Mouse (Mus musculus) limb, embryonic 13.5 days (tissue): ENCODE measurements around the gene Birc7. TPM values are rescaled to one million over a fixed set of nuclear protein-coding genes. Genes with fewer than 3 reads are reported as not detected.

Experiments used
- ATAC-seq: fragments of 200-750 bp; cut with Nextera tagmentation; 2 replicates; pipeline ENCODE4 v1.8.0; 2017; ENCODE audit warnings: low read depth, moderate number of reproducible peaks, moderate TSS enrichment; ENCODE audit not compliant: low FRiP score
- H3K27ac ChIP-seq: fragments of 300-500 bp; sonication (generic); 2 replicates; pipeline ENCODE4 v1.5.1; 2015; ENCODE audit warnings: inconsistent platforms, mild to moderate bottlenecking, moderate library complexity
- H3K27me3 ChIP-seq: fragments of 300-500 bp; sonication (generic); 2 replicates; pipeline ENCODE4 v1.6.1; 2015; ENCODE audit warnings: mild to moderate bottlenecking, inconsistent platforms
- H3K36me3 ChIP-seq: fragments of 300-500 bp; sonication (generic); 2 replicates; pipeline ENCODE4 v1.6.1; 2015; ENCODE audit warnings: inconsistent platforms, mild to moderate bottlenecking, moderate library complexity
- H3K4me1 ChIP-seq: fragments of 300-500 bp; sonication (generic); 2 replicates; pipeline ENCODE4 v1.6.1; 2015; ENCODE audit warnings: inconsistent platforms
- H3K4me2 ChIP-seq: fragments of 300-500 bp; sonication (generic); replicated peaks from 2 replicates; pipeline ENCODE4 v1.6.1; 2015; ENCODE audit warnings: inconsistent platforms, mild to moderate bottlenecking, moderate library complexity
- H3K4me3 ChIP-seq: fragments of 300-500 bp; sonication (generic); 2 replicates; pipeline ENCODE4 v1.5.1; 2015; ENCODE audit warnings: moderate library complexity, mild to moderate bottlenecking, inconsistent platforms
- H3K9ac ChIP-seq: fragments of 300-500 bp; sonication (generic); 2 replicates; pipeline ENCODE4 v1.6.1; 2015; ENCODE audit warnings: mild to moderate bottlenecking, inconsistent platforms
- H3K9me3 ChIP-seq: fragments of 300-500 bp; sonication (generic); 2 replicates; pipeline ENCODE4 v1.6.1; 2016; ENCODE audit warnings: inconsistent platforms
- WGBS: fragments of 180-500 bp; shearing (Covaris S2); methylation state at CpG from one replicate; pipeline ENCODE4 v1.1.7; 2015; 5-methylcytosine and 5-hydroxymethylcytosine counted together
- polyA plus RNA-seq: library from polyadenylated mRNA; unstranded; fragments of >200 nt; fragmentation: Nextera tagmentation; extraction: Ambion mirVana; gene quantifications from 2 replicates; pipeline ENCODE4 v1.2.1, GENCODE M21; 2015

Gene Birc7
- polyA plus RNA-seq, 1 experiment from 2014 or later: not detected

DNA sequence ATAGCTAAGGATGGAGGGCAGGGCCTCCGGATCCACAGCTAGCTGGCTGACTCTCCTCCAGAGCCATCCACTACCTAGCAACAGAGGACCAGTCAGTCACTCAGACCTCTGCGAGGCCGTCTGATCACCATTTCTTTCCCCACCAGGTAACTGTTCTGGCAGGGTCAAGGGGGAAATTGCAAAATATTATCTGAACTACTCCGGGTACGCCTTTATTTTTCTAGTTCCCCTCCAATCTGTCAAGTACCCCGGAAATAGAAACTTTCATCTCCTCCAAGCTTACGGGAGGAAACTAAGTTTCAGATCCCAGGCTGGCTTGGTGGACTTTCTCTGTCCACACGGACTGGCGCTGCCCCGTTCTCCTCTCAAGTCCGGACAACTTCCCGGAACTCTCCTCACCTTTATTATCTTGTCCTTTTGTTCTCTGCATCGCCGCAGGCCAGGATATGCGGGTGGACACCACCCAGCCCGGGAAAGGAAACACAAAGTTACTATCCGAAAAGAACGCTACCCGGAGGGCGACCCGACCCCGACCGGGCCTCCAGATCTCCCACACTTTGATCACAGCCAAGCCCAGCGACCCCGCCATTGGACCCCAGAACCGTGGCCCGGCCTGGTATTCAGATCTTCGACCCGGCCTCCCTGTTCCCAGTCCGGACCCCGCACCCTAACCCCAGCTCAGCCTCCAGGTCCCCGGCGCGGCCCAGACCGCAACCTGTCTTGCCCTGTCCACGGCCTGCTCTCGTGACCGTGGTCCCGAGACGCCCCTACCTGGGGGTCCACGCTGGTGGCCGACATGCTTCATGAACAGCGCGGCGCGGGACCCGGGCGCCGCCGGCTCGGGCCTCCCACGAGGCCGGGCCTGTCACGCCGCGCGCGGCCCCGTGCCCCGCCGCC, 8.7 kb upstream of the Birc7 start:
- under 1% methylated on average over 61 of the region's 61 CpGs for WGBS
- Histone ChIP-seq H3K27me3 (no peaks in the 10 kb centered on the region), H3K27ac (peak overlapping the region; percentile 39; the same call in 1 of the 2 replicates), H3K9me3 (no peaks in the 10 kb centered on the region), H3K36me3 (peaks cover 32% of the 10 kb centered on the region), H3K4me2 (peak overlapping the region; percentile 78), H3K4me3 (peak overlapping the region; percentile 100), H3K9ac (peak overlapping the region; percentile 99), H3K4me1 (peaks cover 20% of the 10 kb centered on the region)
- ATAC-seq: peak; percentile 72

DNA sequence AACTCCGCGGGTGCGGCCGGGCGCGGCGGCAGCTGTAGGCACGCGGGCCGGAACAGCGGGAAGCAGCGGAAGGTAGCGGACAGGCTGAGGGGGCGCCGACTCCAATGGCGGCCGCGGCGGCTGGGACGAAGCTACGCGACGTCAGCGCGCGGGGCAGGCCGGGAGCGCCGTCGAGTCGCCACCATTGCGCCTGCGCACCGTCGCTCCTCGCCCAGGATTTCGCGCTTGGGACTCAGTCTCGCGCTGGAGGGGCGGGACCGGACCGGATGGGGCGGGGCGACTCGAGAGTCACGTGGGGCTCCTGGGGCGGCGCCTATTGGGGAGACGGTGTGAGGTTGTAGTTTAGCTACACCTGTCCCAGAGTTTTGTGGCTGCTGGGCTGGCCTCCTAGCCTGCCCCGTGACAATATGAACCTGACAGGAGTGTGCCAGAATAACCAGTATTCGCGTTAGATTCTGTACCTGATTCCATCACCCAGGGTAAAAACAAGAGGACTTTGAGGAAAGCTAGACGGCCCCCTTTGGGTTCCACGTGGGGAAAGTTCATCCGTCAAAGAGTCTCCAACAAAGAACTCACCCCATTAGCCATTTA, 7.9 kb upstream of the Birc7 start, which contains the start of gene Ythdf1:
Gene Ythdf1, minus strand, starts transcription at position 140 of the 591 bp plus-strand sequence.
- Histone ChIP-seq H3K27me3 (no peaks in the 10 kb centered on the region), H3K4me3 (peak within 1 kb of the TSS; percentile 100), H3K27ac (peak within 1 kb of the TSS; percentile 39; the same call in 1 of the 2 replicates), H3K9ac (peak within 1 kb of the TSS; percentile 99), H3K36me3 (peaks cover 25% of the 10 kb centered on the region), H3K9me3 (no peaks in the 10 kb centered on the region), H3K4me1 (peaks cover 18% of the 10 kb centered on the region), H3K4me2 (peak within 1 kb of the TSS; percentile 78)
- under 1% methylated on average over 48 of the region's 56 CpGs for WGBS
- ATAC-seq: peak; percentile 96

DNA sequence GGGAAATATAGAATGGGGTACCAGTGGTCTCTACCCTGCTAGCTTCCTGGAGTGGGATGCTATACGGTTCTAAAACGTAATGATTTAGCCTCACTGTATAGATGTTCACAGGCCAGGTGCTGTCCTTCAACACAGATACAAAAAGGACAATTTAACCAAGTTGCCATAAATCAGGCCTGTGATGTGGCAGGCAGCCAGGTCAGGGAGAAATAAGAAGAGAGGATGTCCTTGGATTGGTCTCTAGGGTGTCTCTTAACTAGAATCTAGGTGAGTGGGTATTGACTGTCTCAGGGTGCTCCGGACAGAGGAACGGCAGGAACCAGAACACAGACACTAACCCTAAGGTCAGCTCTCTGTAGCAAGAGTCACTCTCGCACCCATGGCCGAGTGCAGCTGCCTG, 6.1 kb upstream of the Birc7 start:
- no peak overlapping the region for H3K9ac ChIP-seq
- no peak overlapping the region for H3K4me3 ChIP-seq
- no peaks in the 10 kb centered on the region for H3K27me3 ChIP-seq
- no peak for ATAC-seq
- no peak overlapping the region for H3K27ac ChIP-seq
- H3K4me1 ChIP-seq: peaks cover 13% of the 10 kb centered on the region
- H3K4me2 ChIP-seq: no peak overlapping the region
- no peaks in the 10 kb centered on the region for H3K9me3 ChIP-seq
- H3K36me3 ChIP-seq: peaks cover 11% of the 10 kb centered on the region
- WGBS: 87% methylated on average over 6 of the region's 6 CpGs

DNA sequence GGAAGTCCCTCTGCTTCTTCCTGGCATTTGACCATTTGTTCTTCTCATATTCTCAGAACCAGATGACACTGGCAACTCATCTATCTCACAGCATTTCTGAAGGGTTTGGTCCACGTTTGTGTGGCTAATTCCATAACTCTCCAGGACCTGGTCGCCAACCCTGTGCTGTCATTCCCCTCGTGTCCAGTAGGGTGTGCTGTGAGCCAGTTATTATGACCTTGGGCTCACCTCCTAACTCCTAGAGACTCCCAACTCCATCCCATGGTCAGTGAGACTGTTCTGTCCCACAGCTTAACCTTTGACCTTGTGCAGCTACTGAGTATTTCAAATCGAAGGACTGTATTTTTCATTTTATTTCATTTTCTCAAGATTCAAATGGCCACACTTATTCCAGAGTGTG, 3.6 kb upstream of the Birc7 start:
- H3K4me3 ChIP-seq: no peak overlapping the region
- H3K4me1 ChIP-seq: no peaks in the 10 kb centered on the region
- no peaks in the 10 kb centered on the region for H3K9me3 ChIP-seq
- H3K4me2 ChIP-seq: no peak overlapping the region
- WGBS: 4% methylated on average over 4 of the region's 4 CpGs
- no peaks in the 10 kb centered on the region for H3K27me3 ChIP-seq
- H3K27ac ChIP-seq: no peak overlapping the region
- no peaks in the 10 kb centered on the region for H3K36me3 ChIP-seq
- ATAC-seq: no peak
- no peak overlapping the region for H3K9ac ChIP-seq

DNA sequence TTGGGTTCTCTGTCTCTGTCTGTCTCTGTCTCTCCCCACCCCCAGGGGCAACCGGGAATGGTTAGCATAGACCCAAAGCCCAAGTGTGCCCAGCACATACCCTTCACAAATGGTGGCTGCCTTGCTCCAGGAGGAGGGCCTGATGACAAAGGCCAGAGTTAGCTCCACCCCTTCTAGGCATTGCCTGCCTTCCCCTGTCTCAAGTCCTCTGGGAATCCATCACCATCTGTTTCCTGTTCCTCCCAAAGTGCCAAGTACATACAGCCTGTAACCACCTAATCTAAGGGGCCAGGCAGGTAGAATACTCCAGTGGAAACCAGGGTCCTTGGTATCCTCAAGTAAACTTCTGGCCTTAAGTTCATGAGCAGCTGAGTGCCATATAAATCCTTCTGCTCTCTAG, 3.6 kb downstream of the Birc7 start:
- no peak overlapping the region for H3K9ac ChIP-seq
- no peak overlapping the region for H3K4me3 ChIP-seq
- no peak overlapping the region for H3K4me2 ChIP-seq
- H3K27ac ChIP-seq: no peak overlapping the region
- WGBS: 61% methylated on average over 1 of the region's 1 CpGs
- H3K4me1 ChIP-seq: no peaks in the 10 kb centered on the region
- no peak for ATAC-seq
- 0 out of 2 replicates have a peak, but pooled peaks cover 2% of the 10 kb centered on the region for H3K27me3 ChIP-seq
- H3K9me3 ChIP-seq: no peaks in the 10 kb centered on the region
- H3K36me3 ChIP-seq: no peaks in the 10 kb centered on the region

DNA sequence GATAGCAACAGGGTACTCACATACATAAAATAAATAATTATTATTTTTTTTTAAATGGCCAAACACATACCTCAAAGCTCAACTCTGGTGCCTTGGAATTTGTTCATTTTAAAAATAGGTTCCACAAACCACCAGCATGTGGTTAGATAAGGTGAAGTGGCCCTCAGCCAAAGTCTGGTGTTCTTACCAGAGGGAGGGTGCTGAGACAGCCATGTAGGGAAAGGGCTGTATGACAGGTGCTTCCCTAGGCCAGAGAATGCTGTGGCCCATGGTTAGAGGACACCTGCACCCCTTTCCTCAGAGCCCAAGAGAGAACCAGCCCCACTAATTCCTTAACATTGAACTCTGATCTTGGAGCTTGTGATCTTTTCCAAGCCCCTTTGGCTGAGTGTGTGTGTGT, 11.4 kb downstream of the Birc7 start:
- no peak for ATAC-seq

DNA sequence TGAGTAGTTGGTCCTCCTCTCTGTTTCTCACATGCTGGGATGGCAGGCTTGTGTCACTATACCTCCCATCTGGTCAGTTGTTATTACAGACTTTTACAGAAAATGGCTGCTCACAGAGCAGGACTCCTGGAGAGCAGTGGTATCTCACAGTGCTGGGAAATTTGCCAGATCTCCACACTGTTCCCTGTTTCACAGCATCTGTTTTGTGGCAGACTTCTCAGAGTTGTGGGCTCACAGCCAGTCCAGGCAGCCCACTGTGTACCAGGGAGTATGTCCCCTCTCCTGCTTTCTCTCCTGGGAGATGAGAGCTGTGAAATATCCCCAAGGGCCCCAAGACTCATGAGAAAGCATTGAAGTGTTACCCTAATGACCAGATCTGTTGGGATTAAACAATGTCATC, 13.0 kb downstream of the Birc7 start:
- ATAC-seq: no peak
- Histone ChIP-seq H3K9me3 (no peaks in the 10 kb centered on the region), H3K4me2 (no peak overlapping the region)

More for the DNA sequence above, 11.4 kb downstream of the Birc7 start:
- Histone ChIP-seq H3K9me3 (no peaks in the 10 kb centered on the region), H3K4me1 (no peaks in the 10 kb centered on the region), H3K9ac (no peak overlapping the region), H3K27ac (no peak overlapping the region), H3K27me3 (0 out of 2 replicates have a peak, but pooled peaks cover 2% of the 10 kb centered on the region), H3K36me3 (no peaks in the 10 kb centered on the region), H3K4me3 (no peak overlapping the region), H3K4me2 (no peak overlapping the region)

DNA sequence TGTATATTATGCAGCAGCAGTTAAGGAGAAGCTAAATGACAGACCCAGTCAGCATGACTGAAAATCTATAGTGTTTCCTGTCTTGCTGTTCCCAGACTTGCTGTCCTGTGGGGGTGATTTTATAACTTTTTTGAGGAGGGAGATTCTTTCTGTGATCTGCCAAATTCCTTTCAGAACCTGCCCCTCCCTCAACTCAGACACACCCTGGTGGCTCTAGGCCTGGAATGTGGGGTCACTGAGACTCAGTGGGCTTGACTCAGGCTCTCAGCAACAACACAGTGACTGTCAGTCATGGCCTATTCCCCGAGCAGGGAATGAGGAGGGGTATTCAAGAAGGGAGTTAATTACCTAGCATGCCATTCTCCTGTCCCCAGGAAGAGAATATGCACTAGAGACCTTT, 21.1 kb downstream of the Birc7 start:
- H3K9me3 ChIP-seq: no peaks in the 10 kb centered on the region
- peaks cover 23% of the 10 kb centered on the region for H3K4me1 ChIP-seq
- no peak overlapping the region for H3K9ac ChIP-seq
- no peak overlapping the region for H3K4me2 ChIP-seq
- 14% methylated on average over 1 of the region's 1 CpGs for WGBS
- no peak for ATAC-seq
- no peaks in the 10 kb centered on the region for H3K36me3 ChIP-seq
- no peak overlapping the region for H3K4me3 ChIP-seq
- H3K27me3 ChIP-seq: peaks cover 23% of the 10 kb centered on the region
- H3K27ac ChIP-seq: no peak overlapping the region

More for the DNA sequence above, 13.0 kb downstream of the Birc7 start:
- Histone ChIP-seq H3K4me3 (no peak overlapping the region), H3K27ac (no peak overlapping the region), H3K36me3 (no peaks in the 10 kb centered on the region), H3K27me3 (0 out of 2 replicates have a peak, but pooled peaks cover 2% of the 10 kb centered on the region), H3K4me1 (no peaks in the 10 kb centered on the region), H3K9ac (no peak overlapping the region)

DNA sequence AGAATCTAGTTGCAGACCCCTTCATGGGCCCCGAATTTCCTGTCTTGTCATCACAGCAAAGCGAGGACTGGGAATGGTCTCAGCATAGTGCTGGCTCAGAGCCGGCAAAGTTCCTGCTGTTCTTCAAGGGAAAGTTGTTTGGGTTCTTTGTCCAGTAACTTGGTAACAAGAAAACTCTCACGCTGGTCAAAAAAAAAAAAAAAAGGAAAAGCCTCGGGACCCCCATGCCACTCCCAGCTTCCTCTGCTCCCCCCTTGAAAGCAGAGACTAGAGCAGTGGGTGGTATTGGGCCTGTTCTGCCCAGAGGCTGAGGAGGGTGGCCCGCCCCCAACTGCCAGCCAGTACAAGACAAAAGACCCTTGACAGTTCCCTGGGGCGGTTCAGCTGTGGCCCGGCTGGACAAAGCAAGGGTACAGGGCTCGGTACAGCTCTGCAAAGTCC, 23.9 kb downstream of the Birc7 start:
- Histone ChIP-seq H3K4me2 (peak overlapping the region; percentile 91), H3K4me1 (peaks cover 27% of the 10 kb centered on the region), H3K9me3 (no peaks in the 10 kb centered on the region), H3K36me3 (no peaks in the 10 kb centered on the region), H3K27ac (no peak overlapping the region), H3K4me3 (no peak overlapping the region), H3K27me3 (peaks cover 41% of the 10 kb centered on the region), H3K9ac (0 out of 2 replicates have a peak overlapping the region, but pooled peaks have one; percentile 4)
- 14% methylated on average over 9 of the region's 9 CpGs for WGBS
- ATAC-seq: no peak

DNA sequence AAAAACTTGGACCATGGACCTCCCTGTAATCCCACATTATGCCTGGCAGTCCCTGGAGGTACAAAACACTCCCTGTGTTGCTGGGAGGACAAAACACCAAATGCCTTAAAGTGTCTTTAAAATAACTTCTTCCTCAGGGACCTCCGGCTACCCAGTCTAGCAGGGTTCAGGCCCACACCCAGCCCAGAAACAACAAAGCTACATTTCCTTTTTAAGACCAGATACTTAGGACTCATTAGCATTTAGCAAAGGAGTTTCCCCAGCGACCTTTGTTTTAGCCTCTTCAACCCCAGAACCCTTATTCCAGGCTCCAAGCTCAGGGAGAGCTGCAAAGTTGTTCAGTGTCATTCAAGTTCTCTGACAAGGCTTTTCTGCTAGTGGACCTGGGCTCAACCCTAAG, 24.8 kb downstream of the Birc7 start:
- Histone ChIP-seq H3K9ac (peak overlapping the region; percentile 70; the same call in 1 of the 2 replicates), H3K27me3 (peaks cover 41% of the 10 kb centered on the region), H3K9me3 (no peaks in the 10 kb centered on the region), H3K4me2 (peak overlapping the region; percentile 91), H3K36me3 (no peaks in the 10 kb centered on the region), H3K27ac (no peak overlapping the region; the same call in 1 of the 2 replicates), H3K4me3 (peak overlapping the region; percentile 56), H3K4me1 (peaks cover 27% of the 10 kb centered on the region)
- WGBS: 34% methylated on average over 2 of the region's 2 CpGs
- no peak for ATAC-seq

DNA sequence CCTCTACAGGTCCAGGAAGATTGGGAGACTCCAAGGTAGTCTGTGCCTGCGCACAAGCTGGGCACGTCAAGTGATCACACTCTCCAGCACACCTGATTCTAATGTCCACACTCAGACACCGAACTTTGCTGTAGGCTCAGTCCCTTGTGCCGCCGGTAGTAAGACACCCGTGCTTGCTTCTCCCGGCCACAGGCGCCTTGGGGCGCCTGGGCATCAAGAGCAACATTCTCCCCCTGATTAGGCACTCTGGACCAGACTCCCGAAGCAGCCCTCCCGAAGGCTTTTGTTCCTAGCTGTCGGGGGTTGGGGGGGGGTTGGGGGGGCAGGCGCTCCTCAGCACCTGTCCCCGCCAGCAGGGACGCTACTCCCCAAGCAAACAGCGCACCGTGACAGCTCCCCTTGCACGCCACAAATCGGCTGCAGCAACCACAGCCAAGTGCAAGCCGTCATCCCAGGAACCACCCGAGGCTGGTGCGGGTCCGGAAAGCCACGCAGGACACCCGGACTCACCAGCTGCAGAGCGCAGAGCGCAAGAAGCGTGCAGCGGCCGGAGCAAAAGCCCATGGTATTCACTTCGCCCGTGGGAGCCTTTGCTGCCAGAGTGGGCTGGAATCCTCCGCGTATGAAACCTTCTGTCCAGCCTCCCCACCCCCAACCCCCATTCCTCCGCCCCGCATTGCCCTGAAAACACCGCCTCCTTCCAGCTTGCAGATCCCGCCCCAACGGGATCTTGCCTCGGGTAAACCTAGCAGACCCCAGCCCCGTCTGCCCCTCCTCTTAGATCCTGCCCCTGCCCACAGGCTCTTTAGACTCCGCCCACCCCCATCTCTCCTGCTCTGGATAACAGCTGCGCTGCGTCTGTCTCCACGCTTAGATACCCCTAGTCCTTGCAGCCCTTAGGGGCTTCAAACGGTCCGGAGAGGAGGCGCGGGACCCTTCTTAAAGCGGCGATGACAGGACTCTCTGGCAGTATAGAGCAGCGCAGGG, 25.5 kb downstream of the Birc7 start, which contains the start of gene Nkain4:
Gene Nkain4, minus strand, starts transcription at position 639 of the 987 bp plus-strand sequence.
- under 1% methylated on average over 52 of the region's 52 CpGs for WGBS
- peak; percentile 93 for ATAC-seq
- no peak within 1 kb of the TSS; the same call in 1 of the 2 replicates for H3K27ac ChIP-seq

More for the DNA sequence above, 25.5 kb downstream of the Birc7 start, which contains the start of gene Nkain4:
- peaks cover 27% of the 10 kb centered on the region for H3K4me1 ChIP-seq
- H3K9me3 ChIP-seq: no peaks in the 10 kb centered on the region
- peaks cover 41% of the 10 kb centered on the region for H3K27me3 ChIP-seq
- peak within 1 kb of the TSS; percentile 91 for H3K4me2 ChIP-seq
- no peaks in the 10 kb centered on the region for H3K36me3 ChIP-seq
- H3K4me3 ChIP-seq: peak within 1 kb of the TSS; percentile 56
- H3K9ac ChIP-seq: peak within 1 kb of the TSS; percentile 70
